Mouse (Mus musculus): ENCODE measurements around the gene P3h2.

Gene P3h2

DNA sequence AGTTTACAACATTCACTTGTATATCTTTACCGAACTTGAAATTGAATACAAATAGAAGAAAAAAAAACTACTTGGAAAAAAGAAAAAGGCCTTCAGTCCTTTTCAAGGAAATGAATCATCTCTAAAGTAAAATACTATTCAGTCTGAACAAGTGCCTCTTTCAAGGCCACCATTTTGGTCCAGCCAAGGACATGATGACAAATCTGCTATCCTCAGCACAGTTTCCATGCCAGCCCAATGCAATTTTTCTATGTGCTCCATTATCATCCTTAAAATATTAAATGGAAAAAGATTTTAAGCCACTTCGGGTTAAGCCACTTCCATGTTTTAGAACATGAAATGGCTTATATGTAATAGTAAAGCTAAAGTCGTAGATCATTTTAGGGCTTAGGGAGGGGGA is 35.2 kb downstream of the P3h2 start:
- DNase-seq (ENCODE audit: low spot score in 2 of 2), result no peak

DNA sequence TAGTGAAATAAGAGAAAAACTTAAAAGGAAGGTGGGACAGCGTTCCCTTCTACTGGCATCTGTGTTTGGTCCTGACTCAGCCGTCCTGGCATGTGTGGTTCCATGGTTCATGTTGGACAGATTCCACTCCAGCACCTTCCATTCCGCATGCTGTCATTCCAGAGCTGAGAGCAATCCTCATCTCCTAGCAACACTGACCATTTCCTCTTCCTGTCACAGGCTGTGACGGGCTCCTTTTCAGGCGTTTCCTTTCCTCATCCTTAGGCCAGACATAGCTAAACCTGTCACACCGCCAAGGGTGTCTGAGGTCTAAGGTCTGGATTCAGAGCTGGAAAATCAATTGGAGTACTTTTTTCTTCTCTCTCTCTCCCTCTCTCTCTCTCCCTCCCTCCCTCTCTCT is 40.5 kb downstream of the P3h2 start:
- DNase-seq (ENCODE audit: low spot score in 2 of 2), result no peak

DNA sequence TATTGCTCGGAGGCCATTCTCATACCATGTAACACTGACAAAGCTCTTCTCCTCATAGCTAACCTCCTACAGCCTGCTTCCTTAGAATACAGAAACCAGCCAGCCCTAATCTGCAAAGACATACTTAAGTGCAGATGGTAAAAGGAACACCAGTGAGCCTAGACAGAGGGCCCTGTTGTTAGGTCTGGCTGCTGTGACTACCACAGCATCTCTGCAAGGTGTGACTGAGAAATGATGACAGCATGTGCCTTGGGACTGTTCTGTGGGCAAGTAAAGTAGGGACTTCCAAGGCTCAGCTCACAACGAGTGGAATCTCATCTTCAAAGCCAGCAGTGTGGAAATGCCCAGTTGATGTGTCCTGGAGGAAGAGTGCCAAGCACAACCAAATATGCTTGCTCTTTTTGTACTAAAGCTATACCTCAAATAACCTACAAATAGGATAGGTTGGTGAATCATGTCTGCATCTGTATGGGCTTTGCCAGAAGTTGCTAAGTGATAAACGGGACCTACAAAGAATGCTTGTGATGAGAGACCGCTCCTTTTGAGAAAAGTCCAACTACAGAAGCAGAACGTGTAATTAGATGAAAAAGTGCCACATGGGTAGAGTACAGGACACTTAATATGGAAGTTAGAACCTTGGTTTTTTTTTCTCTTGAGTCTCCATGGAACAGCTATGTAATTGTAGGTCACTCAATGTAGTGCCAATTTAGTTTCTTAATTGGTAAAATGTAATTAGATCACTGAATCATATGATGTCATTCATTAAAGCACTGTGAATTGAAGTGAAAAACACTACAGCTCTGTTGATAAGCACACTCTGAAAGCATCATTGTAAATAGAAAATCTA is 45.1 kb downstream of the P3h2 start:
- DNase-seq (ENCODE audit: low spot score in 2 of 2), result no peak

DNA sequence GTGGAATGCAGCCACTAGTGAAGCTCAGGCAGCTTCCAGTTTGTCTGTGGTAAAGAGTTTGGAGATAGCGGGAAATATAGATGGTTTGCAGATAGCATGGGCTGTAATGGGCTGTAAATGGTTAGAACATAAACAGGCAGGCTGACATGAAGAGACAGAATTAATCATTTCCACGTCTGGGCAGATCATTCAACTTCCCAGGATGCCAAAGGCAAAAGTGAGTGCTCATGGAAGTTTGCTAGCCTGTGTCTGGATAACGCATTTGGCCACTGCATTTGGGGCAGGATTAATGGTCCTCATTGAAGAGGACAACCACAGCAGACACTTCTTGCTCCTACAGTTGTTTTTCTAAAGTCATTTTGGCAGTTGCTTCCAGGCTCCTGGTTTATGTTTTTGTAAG is 52.0 kb downstream of the P3h2 start:
- DNase-seq (ENCODE audit: low spot score in 2 of 2), result no peak

DNA sequence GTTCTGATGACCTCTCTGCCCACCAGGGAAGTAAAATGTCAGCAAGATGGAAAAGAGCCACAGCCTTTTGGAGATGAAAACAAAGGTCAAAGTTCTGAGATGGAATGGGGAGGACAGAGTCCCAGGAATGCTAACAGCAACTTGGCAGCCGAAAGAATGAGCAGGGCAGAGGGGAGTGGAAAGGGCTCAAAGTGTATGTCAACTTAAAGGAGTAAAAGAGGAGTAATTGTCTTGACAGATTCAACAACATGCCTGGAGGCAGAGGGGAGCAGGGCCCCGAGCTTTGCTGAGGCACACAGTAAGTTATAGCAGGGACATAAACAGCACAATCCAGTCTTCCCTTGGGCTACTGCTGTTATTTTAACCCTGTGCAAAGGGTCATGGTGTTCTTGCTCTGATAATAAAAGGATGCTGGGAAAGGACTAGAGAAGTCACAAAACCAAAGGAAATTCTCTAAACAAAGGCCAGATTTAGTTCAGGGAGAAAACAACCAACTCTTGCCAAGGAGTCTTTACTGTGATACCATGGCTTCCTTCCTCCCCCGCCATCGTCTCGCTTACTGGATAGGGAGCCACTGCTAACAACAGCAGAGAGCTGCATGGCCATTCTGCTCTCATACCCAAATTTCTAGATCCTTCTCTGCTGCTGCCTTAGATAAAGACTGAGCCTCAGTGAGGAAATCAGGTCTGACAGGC is 56.0 kb downstream of the P3h2 start:
- DNase-seq (ENCODE audit: low spot score in 2 of 2), result no peak

DNA sequence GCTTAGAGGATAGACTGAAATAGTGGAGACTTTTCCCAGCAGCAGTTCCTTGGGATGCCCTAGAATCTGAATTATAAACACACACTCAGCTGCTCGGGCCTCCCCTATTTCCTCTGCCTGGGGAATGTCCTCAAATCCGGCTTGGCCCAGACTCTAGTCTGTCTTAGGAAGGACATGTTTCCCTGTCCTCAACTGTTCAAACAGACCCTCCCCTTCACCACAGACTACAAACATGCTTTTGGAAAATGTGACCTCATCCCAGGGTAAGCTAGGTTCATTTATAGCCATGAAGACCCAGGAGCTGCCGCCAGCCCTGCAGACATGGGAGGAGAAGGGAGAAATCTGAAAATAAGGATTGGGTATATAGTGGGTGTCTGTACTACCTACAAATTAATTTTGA is 57.7 kb downstream of the P3h2 start:
- DNase-seq (ENCODE audit: low spot score in 2 of 2), result no peak

DNA sequence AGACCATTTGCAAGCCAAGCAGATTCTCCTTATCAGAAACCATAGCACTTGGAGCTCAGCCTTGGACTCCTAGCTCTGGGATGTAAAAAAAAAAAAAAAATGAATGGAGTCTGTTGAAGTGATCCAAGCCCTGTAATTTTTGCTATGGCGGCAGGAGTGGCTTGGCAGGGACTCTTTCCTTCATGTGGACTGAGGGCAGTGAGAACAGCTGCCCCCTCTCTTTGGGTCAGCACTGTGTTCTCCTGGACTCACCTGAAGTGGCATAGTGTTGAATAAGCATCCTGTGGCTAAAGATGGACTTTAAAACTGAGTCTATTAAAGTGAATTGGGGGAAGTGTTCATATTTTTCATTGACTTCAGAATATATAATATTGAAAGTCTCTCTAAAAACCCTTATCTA is 58.2 kb downstream of the P3h2 start:
- DNase-seq (ENCODE audit: low spot score in 2 of 2), result no peak

DNA sequence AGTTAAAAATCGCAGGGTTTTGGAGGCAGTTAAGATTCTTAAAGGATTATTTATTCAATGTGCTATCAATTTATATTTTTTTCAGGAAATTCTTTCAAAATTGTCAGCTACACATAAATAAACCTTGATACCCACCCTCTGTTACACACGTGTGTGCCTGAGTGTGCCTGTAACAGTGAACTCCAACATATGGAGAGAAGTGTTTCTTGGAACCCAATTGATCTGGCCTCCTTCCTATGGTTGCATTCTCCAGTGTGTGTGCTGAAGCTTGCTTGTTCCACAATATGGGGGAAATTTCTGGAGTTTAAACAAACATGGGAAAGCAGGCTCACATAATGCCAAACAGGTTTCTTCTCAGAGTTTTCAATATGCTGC is 63.7 kb downstream of the P3h2 start:
- DNase-seq (ENCODE audit: low spot score in 2 of 2), result no peak

DNA sequence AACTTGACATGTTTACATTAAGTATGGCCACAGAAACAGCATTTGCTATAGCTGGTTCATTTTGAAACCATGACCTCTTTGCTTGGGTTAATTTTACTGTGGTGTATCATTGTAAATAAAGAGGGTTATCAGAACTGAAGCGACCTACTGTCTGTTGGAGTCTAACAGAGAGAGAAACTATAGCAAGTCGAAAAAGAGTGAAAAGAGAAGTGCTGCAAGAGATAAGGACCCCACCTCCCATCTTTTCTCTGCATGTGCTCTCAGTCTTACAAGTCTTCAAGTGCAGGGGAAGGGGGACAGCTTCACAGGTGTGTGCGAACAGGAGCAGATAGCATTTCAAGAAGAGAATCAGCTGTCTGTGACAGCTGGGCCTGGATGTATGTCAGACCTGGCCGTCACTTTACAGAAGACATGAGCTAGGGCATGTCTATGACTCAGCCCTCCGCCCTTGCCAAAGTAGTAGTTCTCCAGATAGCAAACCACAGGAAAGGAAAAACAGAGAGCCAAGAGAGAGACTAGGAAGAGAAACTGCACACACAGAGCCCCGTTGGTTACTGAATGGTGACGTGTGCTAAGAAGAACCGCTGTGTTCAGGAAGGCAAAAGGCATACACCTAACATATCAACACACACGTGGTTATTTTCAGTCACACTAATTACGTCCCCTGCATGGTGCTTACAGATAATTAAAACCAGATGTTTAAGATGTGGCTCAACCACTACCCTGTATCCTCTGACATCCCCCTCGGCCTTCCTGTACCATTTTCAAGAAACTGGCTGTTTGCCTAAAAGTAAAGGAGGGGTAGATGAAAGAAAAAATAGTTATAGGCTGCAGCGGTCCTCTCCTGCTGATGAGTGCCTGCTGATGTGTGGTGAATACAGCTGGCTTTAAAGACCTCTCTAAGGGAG is 64.3 kb downstream of the P3h2 start:
- DNase-seq (ENCODE audit: low spot score in 2 of 2), result peak in 1 of 2 experiments; percentile 13

DNA sequence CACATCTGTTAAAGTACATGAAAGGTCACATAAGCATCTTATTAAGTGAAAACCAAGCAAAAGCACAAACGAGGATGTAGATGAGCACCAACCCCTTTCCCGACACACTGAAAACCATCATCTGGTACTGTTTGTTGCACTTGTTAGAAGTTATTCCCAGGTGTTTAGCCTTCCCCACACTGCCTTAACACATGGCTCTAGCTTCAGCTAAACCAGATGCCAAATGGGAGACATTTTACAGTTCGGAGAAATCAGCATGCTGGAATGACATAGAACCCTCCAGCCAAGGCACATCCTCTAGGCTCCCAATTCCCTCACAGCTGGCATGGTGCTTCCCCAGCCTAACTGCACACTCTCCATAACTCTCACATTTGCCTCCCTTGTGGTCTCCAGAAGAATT is 66.3 kb downstream of the P3h2 start:
- no peak for DNase-seq (ENCODE audit: low spot score in 2 of 2)

DNA sequence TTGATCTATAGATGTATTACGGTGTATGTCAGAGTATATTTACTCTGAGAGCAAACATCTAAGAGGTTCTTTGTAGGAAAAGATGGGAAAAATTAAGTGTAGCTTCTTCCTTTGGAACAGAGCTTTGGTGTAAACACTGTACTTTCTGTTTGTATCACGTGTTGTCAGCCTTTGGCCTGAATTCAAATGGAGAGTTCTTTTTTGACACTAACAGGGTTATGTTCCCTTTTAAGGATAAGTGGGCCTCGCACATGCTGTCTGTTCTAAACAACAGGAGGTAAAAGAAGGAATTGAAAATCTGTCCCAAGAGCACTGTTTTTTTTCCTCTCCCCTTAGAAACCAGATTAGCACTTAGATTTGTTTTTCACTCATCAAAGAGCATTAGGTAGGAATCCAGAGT is 70.1 kb downstream of the P3h2 start:
- no peak for DNase-seq (ENCODE audit: low spot score in 2 of 2)

DNA sequence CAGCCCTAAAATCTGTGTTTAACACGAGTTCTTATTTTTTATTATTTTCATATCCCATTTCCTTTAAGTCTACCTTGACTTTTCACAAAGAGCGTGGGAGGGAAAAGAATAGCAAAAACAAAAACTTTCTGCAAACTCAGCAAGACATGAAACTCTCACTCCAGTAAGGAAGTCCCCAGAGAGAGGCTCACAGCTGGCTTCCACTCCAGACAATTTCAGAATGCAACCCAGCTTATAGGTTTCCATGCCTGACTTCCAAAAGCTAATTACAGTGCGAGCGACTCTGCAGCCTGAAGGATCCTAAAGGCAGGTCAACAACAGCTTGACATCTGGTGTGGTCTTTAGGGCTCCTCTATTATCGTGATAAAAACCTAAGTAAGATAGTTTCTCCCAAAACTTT is 70.5 kb downstream of the P3h2 start:
- DNase-seq (ENCODE audit: low spot score in 2 of 2), result no peak

DNA sequence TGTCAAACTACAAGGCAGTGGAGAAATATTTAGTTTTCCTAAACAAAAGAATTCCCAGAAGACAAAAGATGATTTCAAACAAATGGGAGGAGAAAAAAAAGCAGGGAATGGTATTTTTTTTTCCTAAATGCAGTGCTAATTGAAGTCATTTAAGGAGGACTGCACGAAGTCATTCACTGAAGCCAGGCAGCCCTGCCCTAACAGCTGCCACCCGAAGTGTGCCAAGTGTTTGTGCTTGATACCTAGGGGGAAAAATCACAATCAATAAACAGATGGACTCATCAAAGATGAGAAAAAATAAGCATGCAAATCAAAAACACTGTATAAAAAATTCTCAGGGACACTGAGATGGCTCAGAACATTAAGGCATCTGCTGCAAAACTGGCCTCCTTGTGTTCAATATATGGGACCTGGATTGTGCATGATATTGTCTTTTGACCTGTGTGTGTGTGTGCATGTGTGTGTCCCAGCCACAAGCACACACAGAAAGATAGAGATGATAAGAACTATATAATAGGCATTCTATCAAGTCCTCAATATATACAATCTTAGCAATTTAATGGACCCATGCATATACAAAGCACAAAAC is 76.1 kb downstream of the P3h2 start:
- DNase-seq (ENCODE audit: low spot score in 2 of 2), result no peak

DNA sequence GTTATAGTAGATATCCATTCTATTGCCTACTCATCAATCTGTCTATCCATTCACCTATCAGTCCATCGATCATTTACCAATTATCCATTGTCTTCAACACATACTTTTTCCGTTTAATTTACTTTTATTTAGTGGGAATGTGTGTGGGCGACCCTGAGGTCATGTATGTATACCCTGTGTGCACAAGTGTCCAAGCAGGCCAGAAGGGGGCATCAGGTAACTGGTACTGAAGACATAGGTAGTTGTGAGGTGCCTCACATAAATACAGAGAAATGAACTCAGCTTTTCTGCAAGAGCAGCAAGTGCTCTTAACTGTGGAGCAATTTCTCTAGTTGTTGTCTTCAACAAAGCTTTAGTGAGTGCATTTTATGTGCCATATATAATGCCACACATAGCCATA is 79.2 kb downstream of the P3h2 start:
- no peak for DNase-seq (ENCODE audit: low spot score in 2 of 2)

DNA sequence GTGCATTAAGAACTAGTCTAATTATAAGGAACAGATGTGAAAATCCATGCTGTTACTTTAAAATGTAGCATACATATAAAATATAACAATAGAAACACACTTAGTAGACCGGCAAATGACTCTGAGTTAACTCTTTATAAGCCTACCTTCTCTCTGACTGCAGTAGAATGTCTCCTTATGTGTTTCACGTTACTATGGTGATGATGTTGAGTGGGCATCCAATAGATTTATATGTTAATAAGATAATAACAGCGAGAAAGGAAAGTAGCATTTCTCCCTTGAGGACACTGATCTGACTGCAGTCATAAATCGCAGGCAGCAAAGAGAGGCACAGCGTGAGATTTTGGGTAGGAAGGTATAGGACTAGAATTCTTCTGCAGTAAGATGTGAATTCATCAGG is 81.0 kb downstream of the P3h2 start:
- no peak for DNase-seq (ENCODE audit: low spot score in 2 of 2)

DNA sequence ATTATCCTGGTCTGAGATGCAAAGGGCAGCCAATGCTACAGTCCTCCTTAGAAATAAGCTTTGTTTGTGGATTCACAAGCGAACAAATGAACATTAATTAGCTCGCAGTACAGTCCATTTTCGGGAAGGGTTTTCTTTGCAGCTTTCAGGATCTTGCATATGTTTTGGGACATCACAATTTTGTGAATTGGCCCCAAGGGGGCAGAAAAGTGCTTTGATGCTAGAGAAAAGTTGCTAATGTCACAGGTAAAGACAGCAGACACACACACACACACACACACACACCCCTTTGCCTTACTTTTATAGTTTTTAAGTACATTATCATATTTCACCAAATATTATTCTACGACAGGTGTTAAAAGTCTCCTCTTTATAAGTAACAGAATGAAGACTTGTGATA is 82.2 kb downstream of the P3h2 start:
- no peak for DNase-seq (ENCODE audit: low spot score in 2 of 2)

DNA sequence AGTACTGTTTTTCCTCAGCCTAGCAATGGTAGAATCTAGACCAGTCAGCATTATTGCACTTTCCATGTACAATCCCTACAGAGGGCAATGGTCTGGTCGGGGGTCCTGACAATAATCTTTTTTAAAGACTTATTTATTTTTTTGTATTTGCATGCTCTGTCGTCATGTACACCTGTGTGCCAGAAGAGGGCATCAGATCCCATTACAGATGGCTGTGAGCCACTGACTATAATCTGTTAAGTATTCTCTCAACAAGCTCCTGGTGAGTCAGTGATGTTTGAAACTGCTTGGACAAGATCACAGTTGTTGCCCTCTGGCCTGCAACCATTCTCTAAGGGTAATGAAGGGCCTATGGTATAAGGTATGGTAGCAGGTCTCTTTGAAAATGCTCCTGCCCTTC is 83.8 kb downstream of the P3h2 start:
- no peak for DNase-seq (ENCODE audit: low spot score in 2 of 2)

DNA sequence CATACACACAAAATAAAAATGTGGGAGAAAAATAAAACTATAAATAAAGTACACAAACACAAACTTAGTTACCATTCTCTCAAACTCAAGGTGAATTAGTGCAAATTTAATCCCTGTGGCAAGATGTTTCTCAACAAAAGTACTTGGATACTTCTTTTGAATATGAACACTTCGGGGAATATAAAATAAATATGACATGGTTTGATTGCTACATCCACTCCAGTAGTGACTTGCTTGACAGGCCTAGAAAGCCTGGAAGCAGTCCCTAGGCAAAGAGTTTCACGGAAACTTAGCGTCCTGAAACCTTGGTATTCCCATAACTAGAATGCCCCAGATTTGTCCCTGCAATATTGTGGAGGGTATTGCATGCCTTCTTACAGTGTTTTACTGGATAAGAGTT is 99.8 kb downstream of the P3h2 start:
- DNase-seq (ENCODE audit: low spot score in 2 of 2), result no peak

DNA sequence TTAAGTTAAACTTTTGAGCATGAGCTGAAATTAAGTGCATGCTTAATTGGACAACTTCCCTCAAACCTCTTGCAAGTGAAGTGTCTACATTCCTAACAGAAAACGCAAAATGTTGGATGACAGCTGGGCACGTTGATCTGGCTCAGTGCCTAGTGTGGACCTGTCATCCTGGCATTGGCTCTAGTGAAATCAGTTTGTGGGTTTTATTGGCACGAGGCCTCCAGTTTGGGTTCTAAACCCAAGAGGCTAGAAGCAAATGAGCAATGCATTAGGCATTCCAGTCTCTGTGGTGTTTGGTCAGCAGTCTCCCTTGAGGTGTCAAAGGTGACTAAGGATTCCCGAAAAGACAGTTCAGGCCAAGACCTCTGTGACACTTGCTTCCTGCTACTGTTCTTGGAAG is 102.3 kb downstream of the P3h2 start:
- DNase-seq (ENCODE audit: low spot score in 2 of 2), result peak in 1 of 2 experiments; percentile 2

DNA sequence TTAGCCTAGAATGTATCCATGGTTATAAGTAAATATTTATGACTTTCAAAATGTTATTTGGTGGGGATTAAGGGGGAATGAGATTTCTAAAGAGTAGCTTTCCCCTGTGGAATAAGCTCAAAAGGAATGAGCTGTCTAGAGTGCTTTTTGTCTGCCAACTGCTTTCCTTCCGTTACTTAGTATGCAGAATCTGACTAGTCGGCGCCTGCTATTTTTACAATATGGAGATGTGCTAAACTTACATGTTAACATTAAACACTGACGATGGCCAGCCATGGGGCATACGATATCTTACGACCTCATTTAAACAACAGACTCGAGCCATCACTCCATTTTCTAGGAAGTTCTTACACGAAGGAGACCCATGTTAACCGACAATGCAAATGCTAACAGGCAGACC is 102.7 kb downstream of the P3h2 start:
- DNase-seq (ENCODE audit: low spot score in 2 of 2), result peak in 1 of 2 experiments; percentile 3

DNA sequence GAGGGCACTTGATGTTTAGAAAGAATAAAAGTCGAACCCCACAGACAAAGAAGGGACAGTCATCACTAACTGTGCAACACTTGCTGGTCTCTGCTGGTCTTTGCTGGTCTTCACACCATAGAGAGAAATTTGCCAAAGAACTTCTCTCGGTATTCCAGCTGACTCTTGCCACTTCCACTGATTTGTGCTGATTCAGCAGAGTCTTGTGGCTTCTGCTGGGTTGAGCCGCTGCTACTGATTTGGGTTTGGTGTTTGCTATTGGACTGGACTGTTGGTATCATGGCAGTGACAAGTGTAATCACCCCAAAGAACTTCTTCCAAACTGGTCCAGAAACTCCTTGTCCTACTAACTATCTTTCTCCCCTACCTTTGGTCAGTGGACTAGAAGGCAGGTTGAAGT is 111.0 kb downstream of the P3h2 start:
- no peak for DNase-seq (ENCODE audit: low spot score in 2 of 2)

DNA sequence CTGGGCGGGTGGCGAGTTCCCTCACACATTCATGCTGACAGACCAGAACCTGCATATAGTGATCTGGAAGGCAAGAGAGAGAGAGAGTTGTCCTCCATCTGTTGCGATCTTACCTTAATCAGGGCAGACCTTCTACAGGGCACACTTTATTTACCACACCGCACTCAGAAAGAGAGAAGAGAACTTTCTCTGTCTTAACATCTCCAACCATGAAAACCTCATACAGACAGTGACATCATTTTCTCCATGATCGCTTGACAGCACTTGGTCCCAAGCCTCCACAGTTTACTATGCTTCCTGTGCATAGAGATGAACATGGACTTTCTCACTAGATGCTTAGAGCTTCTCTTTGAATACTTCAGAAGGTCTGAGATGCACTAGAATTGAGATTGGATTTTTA is 118.4 kb downstream of the P3h2 start:
- DNase-seq (ENCODE audit: low spot score in 2 of 2), result no peak
